Mouse (Mus musculus): Measurements from ENCODE around the gene Gal. TPM values are rescaled to one million over a fixed set of nuclear protein-coding genes. Genes with fewer than 3 reads are reported as not detected.

Gene Gal
- total and polyA plus RNA-seq, 3 experiments: not detected

DNA sequence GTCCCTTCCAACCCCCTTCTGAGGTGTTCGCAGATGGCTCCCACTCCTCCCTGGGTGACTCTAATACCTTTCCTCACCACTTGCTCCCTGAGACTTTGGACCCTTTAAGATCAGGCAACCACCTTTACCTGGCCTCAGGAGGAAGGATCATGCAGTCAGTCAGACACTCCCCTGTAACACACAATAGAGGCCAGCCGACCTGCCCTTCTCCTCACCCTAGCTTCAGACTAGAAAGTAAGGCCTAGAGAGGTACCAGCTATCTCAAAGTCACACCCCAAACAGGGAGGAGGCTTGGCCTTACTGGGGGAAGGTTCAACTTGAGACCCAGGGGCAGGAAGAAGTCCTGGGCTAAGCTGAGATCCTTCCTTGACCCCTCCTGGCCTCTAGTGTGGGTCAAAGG is 9.9 kb upstream of the Gal start:
- DNase-seq (ENCODE audit: extremely low read depth): no peak
- H3K79me2 ChIP-seq (replicated peaks; ENCODE audit: control insufficient read depth, extremely low read depth, insufficient read depth, poor library complexity, severe bottlenecking): no peaks in the 10 kb centered on the region
- TF ChIP-seq POLR2AphosphoS2 (IDR thresholded peaks at IDR 0.05; ENCODE audit: low read depth, low read length) (no peak), RCOR1 (conservative IDR thresholded peaks at IDR 0.05; ENCODE audit: low read depth, low read length) (no peak), MXI1 (IDR thresholded peaks at IDR 0.05; ENCODE audit: low read depth, low read length) (no peak), JUND (conservative IDR thresholded peaks at IDR 0.05; ENCODE audit: low read depth, low read length) (no peak), NELFE (IDR thresholded peaks at IDR 0.05; ENCODE audit: low read depth, low read length) (no peak), ETS1 (conservative IDR thresholded peaks at IDR 0.05; ENCODE audit: low read depth, low read length) (no peak), USF2 (conservative IDR thresholded peaks at IDR 0.05; ENCODE audit: low read depth, low read length) (no peak), POLR2A (IDR thresholded peaks at IDR 0.05; ENCODE audit: low read depth, low read length) (no peak)
- no peak overlapping the region for H3K4me3 ChIP-seq (replicated peaks in 1 of 3; ENCODE audit: low read depth in 2 of 3, low read length in 2 of 3, poor library complexity in 1 of 3)
- no peak overlapping the region for H3K9ac ChIP-seq (ENCODE audit: insufficient read depth, low read depth)
- H3K4me2 ChIP-seq (ENCODE audit: insufficient read depth, low read depth, poor library complexity, severe bottlenecking): no peak overlapping the region
- peaks cover 2% of the 10 kb centered on the region for H3K27me3 ChIP-seq (replicated peaks)
- no peaks in the 10 kb centered on the region for H3K36me3 ChIP-seq (replicated peaks in 1 of 2; ENCODE audit: control insufficient read depth in 1 of 2, insufficient read depth in 1 of 2, low read length in 1 of 2)
- in situ Hi-C loops (cut with MboI; ENCODE audit: low pct_ligation_motif_present, low pct_unique_long_range_greater_than_20kb, low sequenced_read_pairs): no loop called here
- H3K4me1 ChIP-seq (ENCODE audit: control insufficient read depth in 1 of 2, insufficient read depth in 2 of 2): peaks cover 3 to 19% of the 10 kb centered on the region in 2 experiments; a peak in 3 of 4 replicates
- H3K9me3 ChIP-seq (replicated peaks; ENCODE audit: low read length): no peaks in the 10 kb centered on the region
- no peak overlapping the region for H3K27ac ChIP-seq (ENCODE audit: insufficient read depth, low read depth)
- dilution Hi-C loops (cut with MboI; ENCODE audit: extremely low pct_ligation_motif_present, extremely low pct_unique_long_range_greater_than_20kb, low sequenced_read_pairs): no loop called here

- in situ Hi-C loops (cut with MboI; ENCODE audit: low pct_ligation_motif_present, low pct_unique_long_range_greater_than_20kb, low sequenced_read_pairs): no loop called here
- DNase-seq (ENCODE audit: extremely low read depth): no peak
- TF ChIP-seq ETS1 (conservative IDR thresholded peaks at IDR 0.05; ENCODE audit: low read depth, low read length) (no peak), CTCF (conservative IDR thresholded peaks at IDR 0.05 in 1 of 2, IDR thresholded peaks at IDR 0.05 in 1 of 2; ENCODE audit: low read depth in 2 of 2, low read length in 2 of 2) (no peak), POLR2AphosphoS2 (IDR thresholded peaks at IDR 0.05; ENCODE audit: low read depth, low read length) (no peak), ZKSCAN1 (IDR thresholded peaks at IDR 0.05; ENCODE audit: borderline replicate concordance, low read depth, low read length) (no peak), TBP (conservative IDR thresholded peaks at IDR 0.05; ENCODE audit: low read depth, low read length) (no peak), IRF4 (IDR thresholded peaks at IDR 0.05; ENCODE audit: low read depth, low read length) (no peak), ELF1 (IDR thresholded peaks at IDR 0.05; ENCODE audit: low read depth, low read length) (no peak), NRF1 (IDR thresholded peaks at IDR 0.05; ENCODE audit: low read depth, low read length) (no peak), NELFE (IDR thresholded peaks at IDR 0.05; ENCODE audit: low read depth, low read length) (no peak), CHD1 (IDR thresholded peaks at IDR 0.05; ENCODE audit: low read depth, low read length) (no peak)
- Histone ChIP-seq H3K27ac (ENCODE audit: insufficient read depth, low read depth) (no peak overlapping the region), H3K36me3 (replicated peaks in 1 of 2; ENCODE audit: control insufficient read depth in 1 of 2, insufficient read depth in 1 of 2, low read length in 1 of 2) (no peaks in the 10 kb centered on the region), H3K9ac (ENCODE audit: insufficient read depth, low read depth) (no peak overlapping the region), H3K27me3 (replicated peaks) (peaks cover 2% of the 10 kb centered on the region), H3K4me1 (ENCODE audit: control insufficient read depth in 1 of 2, insufficient read depth in 2 of 2) (peaks cover 3 to 20% of the 10 kb centered on the region in 2 experiments; a peak in 3 of 4 replicates), H3K4me3 (replicated peaks in 1 of 3; ENCODE audit: low read depth in 2 of 3, low read length in 2 of 3, poor library complexity in 1 of 3) (no peak overlapping the region), H3K9me3 (replicated peaks; ENCODE audit: low read length) (peaks cover 4% of the 10 kb centered on the region), H3K4me2 (ENCODE audit: insufficient read depth, low read depth, poor library complexity, severe bottlenecking) (no peak overlapping the region), H3K79me2 (replicated peaks; ENCODE audit: control insufficient read depth, extremely low read depth, insufficient read depth, poor library complexity, severe bottlenecking) (no peaks in the 10 kb centered on the region)
- dilution Hi-C loops (cut with MboI; ENCODE audit: extremely low pct_ligation_motif_present, extremely low pct_unique_long_range_greater_than_20kb, low sequenced_read_pairs): no loop called here
These were observed 8.6 kb upstream of the Gal start for GRCm38 (mm10) chr19:3422981-3423380.

Measured in CH12.LX (cell line).